Mouse (Mus musculus): ENCODE results near the gene Rgcc. TPM values are rescaled to one million over a fixed set of nuclear protein-coding genes. Genes with fewer than 3 reads are reported as not detected.
A peak's percentile ranks its signal among the peaks of the same experiment; 100 is the strongest.

The Rgcc gene
- polyA plus RNA-seq, 1 experiment from 2014 or later = 81.5 TPM

- Histone ChIP-seq H3K36me3 (ENCODE audit: control insufficient read depth, insufficient read depth, low read length) (no peaks in the 10 kb centered on the region), H3K9me3 (replicated peaks; ENCODE audit: control insufficient read depth, low read length) (no peaks in the 10 kb centered on the region), H3K4me2 (ENCODE audit: low read length) (no peak overlapping the region), H3K4me3 (ENCODE audit: low read depth, low read length) (no peak overlapping the region), H3K27ac (ENCODE audit: low read depth, low read length) (no peak overlapping the region), H3K4me1 (ENCODE audit: control insufficient read depth, insufficient read depth, low read length) (no peaks in the 10 kb centered on the region), H3K27me3 (replicated peaks; ENCODE audit: control insufficient read depth, insufficient read depth, low read length) (no peaks in the 10 kb centered on the region), H3K9ac (ENCODE audit: low read length) (no peak overlapping the region)
- WGBS = 92% methylated on average over 9 of the region's 9 CpGs
- ATAC-seq (no peak), DNase-seq (ENCODE audit: low spot score) (no peak)
Observed at GRCm38 (mm10) chr14:79280456-79280855, 21.0 kb downstream of the Rgcc start.

DNA sequence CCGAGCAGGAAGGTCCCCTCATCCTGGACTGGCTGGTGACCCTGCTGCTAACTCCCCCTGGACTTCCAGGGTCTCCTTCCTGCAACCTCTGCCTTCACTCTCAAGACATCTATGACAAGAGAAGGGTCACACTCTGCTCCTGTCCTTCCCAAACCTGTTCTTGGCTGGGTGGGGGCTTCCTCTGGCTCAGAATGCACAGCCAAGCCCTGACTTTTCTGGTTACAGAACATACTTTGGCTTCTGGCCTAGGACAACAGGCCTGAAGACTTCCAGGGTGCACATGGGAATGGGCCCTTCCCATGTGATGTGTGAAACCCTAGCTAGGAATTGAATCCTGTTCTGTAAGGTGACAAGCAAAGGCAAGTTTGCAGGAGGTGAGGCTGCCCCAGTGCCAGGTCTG is 22.0 kb downstream of the Rgcc start:
- H3K9ac ChIP-seq (ENCODE audit: low read length) = no peak overlapping the region
- H3K4me3 ChIP-seq (ENCODE audit: low read depth, low read length) = no peak overlapping the region
- no peaks in the 10 kb centered on the region for H3K9me3 ChIP-seq (replicated peaks; ENCODE audit: control insufficient read depth, low read length)
- H3K4me1 ChIP-seq (ENCODE audit: control insufficient read depth, insufficient read depth, low read length) = no peaks in the 10 kb centered on the region
- 69% methylated on average over 1 of the region's 1 CpGs for WGBS
- H3K4me2 ChIP-seq (ENCODE audit: low read length) = no peak overlapping the region
- H3K27ac ChIP-seq (ENCODE audit: low read depth, low read length) = no peak overlapping the region
- no peak for ATAC-seq
- H3K27me3 ChIP-seq (replicated peaks; ENCODE audit: control insufficient read depth, insufficient read depth, low read length) = no peaks in the 10 kb centered on the region
- no peaks in the 10 kb centered on the region for H3K36me3 ChIP-seq (ENCODE audit: control insufficient read depth, insufficient read depth, low read length)
- no peak for DNase-seq (ENCODE audit: low spot score)

DNA sequence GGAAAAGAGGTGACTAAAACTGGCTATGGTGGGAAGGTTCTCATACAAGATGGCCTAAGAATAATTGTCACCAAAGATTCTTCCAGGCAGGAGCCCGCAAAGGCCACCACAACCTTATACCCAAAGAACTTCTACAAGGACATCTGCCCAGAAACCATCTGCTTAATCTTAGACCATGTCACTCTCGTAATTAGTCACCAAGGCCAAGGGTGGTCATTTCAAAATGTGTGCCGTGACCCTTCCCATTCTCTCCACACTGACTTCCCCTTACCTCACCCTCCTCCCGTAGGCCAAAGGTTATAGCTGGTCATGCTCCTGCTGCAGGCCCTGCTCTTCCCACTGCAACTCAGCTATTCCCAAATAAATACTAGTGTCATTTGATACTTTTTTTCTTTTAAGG is 22.5 kb downstream of the Rgcc start:
- Histone ChIP-seq H3K4me3 (ENCODE audit: low read depth, low read length) (no peak overlapping the region), H3K4me2 (ENCODE audit: low read length) (no peak overlapping the region), H3K36me3 (ENCODE audit: control insufficient read depth, insufficient read depth, low read length) (no peaks in the 10 kb centered on the region), H3K4me1 (ENCODE audit: control insufficient read depth, insufficient read depth, low read length) (no peaks in the 10 kb centered on the region), H3K9ac (ENCODE audit: low read length) (no peak overlapping the region), H3K27me3 (replicated peaks; ENCODE audit: control insufficient read depth, insufficient read depth, low read length) (no peaks in the 10 kb centered on the region), H3K27ac (ENCODE audit: low read depth, low read length) (no peak overlapping the region), H3K9me3 (replicated peaks; ENCODE audit: control insufficient read depth, low read length) (no peaks in the 10 kb centered on the region)
- WGBS = 94% methylated on average over 4 of the region's 4 CpGs
- ATAC-seq = no peak
- no peak for DNase-seq (ENCODE audit: low spot score)

GRCm38 (mm10) chr14:79277922-79278321 is 23.5 kb downstream of the Rgcc start:
- Histone ChIP-seq H3K27ac (ENCODE audit: low read depth, low read length) (no peak overlapping the region), H3K4me3 (ENCODE audit: low read depth, low read length) (no peak overlapping the region), H3K9ac (ENCODE audit: low read length) (no peak overlapping the region), H3K4me2 (ENCODE audit: low read length) (no peak overlapping the region), H3K27me3 (replicated peaks; ENCODE audit: control insufficient read depth, insufficient read depth, low read length) (no peaks in the 10 kb centered on the region), H3K4me1 (ENCODE audit: control insufficient read depth, insufficient read depth, low read length) (no peaks in the 10 kb centered on the region), H3K9me3 (replicated peaks; ENCODE audit: control insufficient read depth, low read length) (no peaks in the 10 kb centered on the region), H3K36me3 (ENCODE audit: control insufficient read depth, insufficient read depth, low read length) (no peaks in the 10 kb centered on the region)
- ATAC-seq (no peak), DNase-seq (ENCODE audit: low spot score) (no peak)
- WGBS = 52% methylated on average over 7 of the region's 7 CpGs

GRCm38 (mm10) chr14:79275870-79276395 is 25.5 kb downstream of the Rgcc start:
- H3K4me3 ChIP-seq (ENCODE audit: low read depth, low read length) = no peak overlapping the region
- H3K4me2 ChIP-seq (ENCODE audit: low read length) = no peak overlapping the region
- no peaks in the 10 kb centered on the region for H3K36me3 ChIP-seq (ENCODE audit: control insufficient read depth, insufficient read depth, low read length)
- H3K9me3 ChIP-seq (replicated peaks; ENCODE audit: control insufficient read depth, low read length) = no peaks in the 10 kb centered on the region
- 80% methylated on average over 8 of the region's 8 CpGs for WGBS
- H3K27me3 ChIP-seq (replicated peaks; ENCODE audit: control insufficient read depth, insufficient read depth, low read length) = no peaks in the 10 kb centered on the region
- ATAC-seq (no peak), DNase-seq (ENCODE audit: low spot score) (no peak)
- no peaks in the 10 kb centered on the region for H3K4me1 ChIP-seq (ENCODE audit: control insufficient read depth, insufficient read depth, low read length)
- no peak overlapping the region for H3K9ac ChIP-seq (ENCODE audit: low read length)
- H3K27ac ChIP-seq (ENCODE audit: low read depth, low read length) = no peak overlapping the region

DNA sequence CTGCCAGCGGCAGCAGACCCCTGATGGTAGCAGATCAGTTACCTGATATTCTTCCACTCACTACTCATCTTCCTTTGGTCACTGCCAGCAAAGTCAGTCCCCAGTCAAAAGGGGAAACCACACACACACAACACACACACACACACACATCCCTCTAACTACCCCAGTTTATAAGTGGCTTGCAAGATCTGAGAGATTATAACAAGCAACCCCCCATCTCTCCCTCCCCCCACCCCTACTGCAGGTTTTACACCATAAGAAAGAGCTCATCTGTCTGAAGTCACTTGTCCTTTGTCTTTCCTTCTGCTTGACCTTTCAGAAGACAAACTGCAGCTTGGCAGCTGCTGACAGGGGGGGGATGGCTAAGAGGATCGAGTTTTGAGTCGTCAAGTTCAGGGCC is 26.0 kb downstream of the Rgcc start:
- ATAC-seq (no peak), DNase-seq (ENCODE audit: low spot score) (no peak)
- Histone ChIP-seq H3K4me1 (ENCODE audit: control insufficient read depth, insufficient read depth, low read length) (no peaks in the 10 kb centered on the region), H3K4me2 (ENCODE audit: low read length) (no peak overlapping the region), H3K36me3 (ENCODE audit: control insufficient read depth, insufficient read depth, low read length) (no peaks in the 10 kb centered on the region), H3K27me3 (replicated peaks; ENCODE audit: control insufficient read depth, insufficient read depth, low read length) (no peaks in the 10 kb centered on the region), H3K9ac (ENCODE audit: low read length) (no peak overlapping the region), H3K4me3 (ENCODE audit: low read depth, low read length) (no peak overlapping the region), H3K9me3 (replicated peaks; ENCODE audit: control insufficient read depth, low read length) (no peaks in the 10 kb centered on the region), H3K27ac (ENCODE audit: low read depth, low read length) (no peak overlapping the region)
- 62% methylated on average over 3 of the region's 3 CpGs for WGBS

- Histone ChIP-seq H3K4me3 (ENCODE audit: low read depth, low read length) (no peak overlapping the region), H3K4me2 (ENCODE audit: low read length) (no peak overlapping the region), H3K36me3 (ENCODE audit: control insufficient read depth, insufficient read depth, low read length) (no peaks in the 10 kb centered on the region), H3K4me1 (ENCODE audit: control insufficient read depth, insufficient read depth, low read length) (no peaks in the 10 kb centered on the region), H3K27ac (ENCODE audit: low read depth, low read length) (no peak overlapping the region), H3K9ac (ENCODE audit: low read length) (no peak overlapping the region), H3K27me3 (replicated peaks; ENCODE audit: control insufficient read depth, insufficient read depth, low read length) (no peaks in the 10 kb centered on the region), H3K9me3 (replicated peaks; ENCODE audit: control insufficient read depth, low read length) (no peaks in the 10 kb centered on the region)
- DNase-seq (ENCODE audit: low spot score) (peak; percentile 29), ATAC-seq (peak; percentile 58)
- 72% methylated on average over 15 of the region's 15 CpGs for WGBS
Observed at GRCm38 (mm10) chr14:79273697-79274477, 27.6 kb downstream of the Rgcc start.

DNA sequence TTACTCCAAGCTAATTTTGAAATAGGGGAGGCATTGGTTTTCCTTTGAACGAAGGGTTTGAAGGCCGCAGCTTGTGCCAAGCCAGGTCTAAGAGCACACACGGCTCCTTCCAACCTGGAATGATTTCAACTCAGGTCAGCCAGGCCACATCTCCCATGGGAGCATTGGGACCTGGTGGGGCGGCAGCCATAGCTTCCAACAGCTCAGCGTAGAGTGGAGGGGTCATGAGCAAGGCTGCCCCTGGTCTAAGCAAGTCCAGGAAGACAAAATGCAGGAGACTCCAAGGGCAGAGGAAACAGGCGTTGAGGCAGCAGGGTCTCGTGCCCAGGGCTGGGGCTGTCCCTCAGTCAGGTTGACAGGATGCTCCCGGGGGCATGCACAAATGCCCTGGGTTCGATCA is 28.5 kb downstream of the Rgcc start:
- no peaks in the 10 kb centered on the region for H3K4me1 ChIP-seq (ENCODE audit: control insufficient read depth, insufficient read depth, low read length)
- H3K9me3 ChIP-seq (replicated peaks; ENCODE audit: control insufficient read depth, low read length) = no peaks in the 10 kb centered on the region
- H3K36me3 ChIP-seq (ENCODE audit: control insufficient read depth, insufficient read depth, low read length) = no peaks in the 10 kb centered on the region
- H3K27ac ChIP-seq (ENCODE audit: low read depth, low read length) = peak overlapping the region; percentile 23; the same call in 1 of the 2 replicates
- no peak overlapping the region for H3K4me3 ChIP-seq (ENCODE audit: low read depth, low read length)
- 91% methylated on average over 9 of the region's 9 CpGs for WGBS
- no peak for DNase-seq (ENCODE audit: low spot score)
- H3K9ac ChIP-seq (ENCODE audit: low read length) = no peak overlapping the region
- H3K27me3 ChIP-seq (replicated peaks; ENCODE audit: control insufficient read depth, insufficient read depth, low read length) = no peaks in the 10 kb centered on the region
- no peak for ATAC-seq
- no peak overlapping the region for H3K4me2 ChIP-seq (ENCODE audit: low read length)

DNA sequence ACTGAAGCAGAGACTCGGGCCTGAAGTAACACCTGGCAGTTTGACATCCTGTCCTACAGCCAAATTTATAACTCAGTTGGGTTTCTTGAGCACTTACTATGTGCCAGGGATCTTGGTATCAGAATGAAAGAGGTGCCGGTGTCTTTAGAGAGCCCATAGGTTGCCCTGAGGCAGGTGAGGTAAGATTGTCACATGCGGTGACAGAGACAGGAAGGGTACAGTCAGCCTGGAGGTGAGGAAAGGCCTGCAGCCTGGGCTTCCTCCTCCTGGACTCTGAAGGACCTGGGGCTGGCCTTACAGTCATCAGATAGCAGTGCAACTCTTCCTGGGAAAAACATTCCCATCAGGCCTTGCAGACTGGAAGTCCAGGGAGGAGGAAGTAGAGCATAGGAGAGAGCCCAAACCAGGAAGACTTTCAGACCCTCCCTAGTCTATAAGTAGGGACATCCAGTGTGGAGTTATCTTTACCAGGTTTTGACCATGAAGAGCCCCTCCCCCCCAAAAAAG is 29.2 kb downstream of the Rgcc start:
- ATAC-seq (no peak), DNase-seq (ENCODE audit: low spot score) (no peak)
- Histone ChIP-seq H3K4me3 (ENCODE audit: low read depth, low read length) (no peak overlapping the region), H3K4me1 (ENCODE audit: control insufficient read depth, insufficient read depth, low read length) (no peaks in the 10 kb centered on the region), H3K4me2 (ENCODE audit: low read length) (no peak overlapping the region), H3K27ac (ENCODE audit: low read depth, low read length) (no peak overlapping the region), H3K9me3 (replicated peaks; ENCODE audit: control insufficient read depth, low read length) (no peaks in the 10 kb centered on the region), H3K9ac (ENCODE audit: low read length) (no peak overlapping the region), H3K36me3 (ENCODE audit: control insufficient read depth, insufficient read depth, low read length) (no peaks in the 10 kb centered on the region), H3K27me3 (replicated peaks; ENCODE audit: control insufficient read depth, insufficient read depth, low read length) (no peaks in the 10 kb centered on the region)
- 97% methylated on average over 3 of the region's 3 CpGs for WGBS
